Mouse (Mus musculus) retina, embryonic 14.5 days (tissue): ENCODE data around the gene Rbm39.
"Not testable (repeated sequence)": the region's sequence is repeated elsewhere in the genome, so short reads cannot be mapped to it uniquely, and the experiment has no call there.

ENCODE experiments used
- DNase-seq: peaks from one replicate; pipeline ENCODE4 v3.0.0-alpha.2; 2015; ENCODE audit warnings: low spot score

Rbm39 gene

GRCm38 (mm10) chr2:156179796-156180093, 293 bp downstream of the Rbm39 start:
- no peak for DNase-seq

DNA sequence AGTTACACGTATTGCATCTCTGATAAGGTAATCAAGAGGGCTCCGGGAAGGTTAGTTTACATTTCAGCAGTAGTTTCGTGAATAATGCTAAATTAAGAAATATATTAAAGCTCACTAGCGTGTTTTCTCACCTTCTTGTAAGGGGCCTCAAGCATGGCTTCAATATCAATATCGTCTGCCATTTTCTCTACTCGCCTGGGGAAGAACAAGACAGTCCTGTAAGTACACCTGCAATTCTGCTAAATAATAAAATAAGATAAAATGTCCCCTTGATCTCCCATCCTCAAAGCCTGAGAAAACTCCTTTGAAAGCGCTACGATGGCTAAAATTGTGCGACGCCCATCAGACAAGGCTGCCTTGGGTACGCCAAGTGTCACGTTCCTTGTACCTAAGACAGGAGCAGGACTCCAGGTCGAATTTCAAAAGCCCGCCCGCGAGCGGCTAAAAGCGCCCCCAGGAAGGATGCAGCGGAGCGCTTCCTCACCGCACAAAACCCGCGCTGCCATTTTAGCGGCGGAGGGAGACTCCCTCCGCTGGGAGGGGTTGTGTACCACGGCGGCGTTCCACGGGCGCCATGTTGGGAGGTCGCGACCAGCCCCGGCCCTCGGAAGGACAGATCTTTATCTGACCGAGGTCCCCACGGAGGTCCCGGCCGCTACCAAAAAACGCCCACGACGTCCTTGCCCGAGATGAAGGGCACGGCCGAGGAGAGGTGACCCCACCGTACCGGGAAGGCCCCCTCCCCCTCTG, 817 bp downstream of the Rbm39 start:
- DNase-seq: peak; percentile 84

- no peak for DNase-seq
These were observed 2.4 kb downstream of the Rbm39 start for GRCm38 (mm10) chr2:156177651-156178050.

GRCm38 (mm10) chr2:156177079-156177478, 3.0 kb downstream of the Rbm39 start:
- DNase-seq: no peak

DNA sequence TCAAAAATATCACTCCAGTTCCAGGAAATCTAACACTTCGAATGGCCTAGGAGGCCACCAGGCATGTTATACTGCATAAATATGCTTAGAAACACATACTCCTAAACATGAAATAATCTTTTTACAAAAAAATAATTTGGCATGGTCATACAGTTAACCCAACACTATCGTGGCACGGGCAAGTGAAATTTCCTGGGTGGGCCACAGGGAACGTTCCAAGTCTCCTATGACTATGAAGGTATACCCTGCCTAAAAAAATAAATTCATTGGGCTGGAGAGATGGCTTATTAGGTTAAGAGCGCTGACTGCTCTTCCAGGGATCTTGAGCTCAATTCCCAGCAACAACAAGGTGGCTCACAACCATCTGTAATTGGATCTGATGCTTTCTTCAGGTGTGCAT, 13.5 kb downstream of the Rbm39 start:
- DNase-seq: no peak

DNA sequence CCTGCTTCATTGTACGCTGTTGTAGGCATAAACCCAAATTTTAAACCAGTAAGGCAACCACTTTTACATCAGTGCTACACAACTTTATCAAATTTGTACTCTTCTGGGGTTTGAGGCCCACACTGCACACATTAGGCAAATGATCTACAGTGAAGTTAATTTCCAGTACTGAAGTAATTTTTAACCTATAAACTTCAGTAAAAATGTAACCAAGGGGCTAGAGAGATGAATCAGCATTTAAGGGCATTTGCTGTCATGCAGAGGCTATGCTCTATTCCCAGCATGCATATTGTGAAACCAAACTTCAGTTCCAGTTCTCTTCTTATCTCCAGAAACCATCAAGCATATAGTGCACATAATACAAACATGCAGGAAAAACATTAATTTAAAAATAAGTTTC, 14.6 kb downstream of the Rbm39 start:
- DNase-seq: no peak

GRCm38 (mm10) chr2:156151538-156151937, 28.5 kb downstream of the Rbm39 start:
- no peak for DNase-seq

DNA sequence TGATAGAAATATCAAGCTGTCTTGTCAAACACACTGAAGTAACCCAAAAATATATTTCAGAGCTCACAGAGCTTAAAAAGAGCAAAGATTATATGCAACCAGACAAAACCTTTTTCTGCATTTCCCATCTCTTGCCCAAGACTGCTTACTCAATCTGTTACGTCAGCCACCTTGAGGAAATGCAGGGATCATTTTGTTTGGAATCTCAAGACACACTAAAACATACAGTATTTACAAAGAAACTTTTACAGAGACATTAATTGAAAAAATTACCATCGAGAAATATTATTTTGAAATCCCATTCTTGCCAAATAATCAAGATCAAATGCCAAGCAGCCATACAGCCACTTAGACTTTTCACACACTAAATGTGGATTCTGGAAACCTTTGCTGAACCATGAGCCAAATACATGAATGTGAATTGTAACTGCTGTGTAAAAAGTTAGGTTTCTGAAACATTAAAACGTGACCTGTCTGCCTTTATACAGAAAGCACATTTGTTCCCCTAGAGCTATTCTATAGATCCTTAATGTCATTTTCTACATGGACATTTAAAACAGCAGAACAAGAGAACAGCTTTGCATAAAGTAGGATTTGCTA, 32.6 kb downstream of the Rbm39 start:
- DNase-seq: no peak

GRCm38 (mm10) chr2:156146272-156146989, 33.6 kb downstream of the Rbm39 start:
- no peak for DNase-seq

DNA sequence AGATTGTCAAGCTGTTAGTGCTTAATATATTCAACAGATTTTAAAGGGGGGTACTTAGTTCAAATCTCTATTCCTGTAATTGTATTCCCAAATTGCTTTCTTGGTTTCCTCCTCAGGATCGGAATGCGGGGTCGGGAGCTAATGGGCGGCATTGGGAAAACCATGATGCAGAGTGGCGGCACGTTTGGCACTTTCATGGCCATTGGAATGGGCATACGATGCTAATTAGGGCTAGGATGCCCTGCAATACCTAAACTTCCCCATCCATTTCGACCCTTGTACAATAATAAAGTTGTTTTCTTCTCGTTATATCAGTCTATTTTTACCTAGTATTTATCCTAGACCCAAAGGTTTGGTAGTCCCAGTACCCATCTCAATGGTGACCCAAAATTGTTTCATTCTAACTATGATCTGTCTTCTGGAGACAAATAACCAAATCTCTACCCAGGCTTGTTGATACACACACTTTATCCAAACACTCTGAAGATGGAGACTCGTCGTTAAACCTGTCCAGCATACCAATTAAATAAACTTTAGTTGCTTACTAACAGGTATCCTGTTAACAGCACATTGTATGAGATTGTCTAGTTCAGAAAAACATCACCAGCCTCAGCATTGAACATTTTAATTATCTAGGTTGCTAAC, 34.4 kb downstream of the Rbm39 start:
- DNase-seq: no peak

- peak; percentile 97 for DNase-seq
These were observed 35.9 kb downstream of the Rbm39 start, which contains the start of the genes Romo1 and Nfs1 for GRCm38 (mm10) chr2:156143953-156144724. Romo1 (plus strand) TSS chr2:156144039. Nfs1 (minus strand) TSS chr2:156144186.

DNA sequence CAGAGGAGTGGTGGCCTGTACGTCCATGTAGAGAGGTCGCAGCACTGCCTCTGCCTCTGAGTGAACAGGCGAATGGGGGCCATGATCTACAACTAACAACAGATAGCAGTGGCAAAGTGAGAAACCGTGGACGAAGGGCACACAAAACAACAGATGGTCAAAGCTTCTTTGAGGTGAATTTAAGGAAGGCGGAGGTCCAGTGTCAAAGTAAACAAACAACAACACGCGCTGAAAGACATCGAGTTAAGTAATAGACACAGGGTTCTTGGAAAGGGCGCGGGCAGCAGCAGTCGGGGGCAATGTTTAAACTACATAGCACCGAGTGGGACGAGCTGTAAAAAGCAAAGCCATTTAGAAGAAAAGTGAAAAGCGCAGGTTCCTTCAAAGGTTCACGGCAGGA, 36.7 kb downstream of the Rbm39 start:
- no peak for DNase-seq

GRCm38 (mm10) chr2:156142820-156143219, 37.2 kb downstream of the Rbm39 start:
- no peak for DNase-seq

- DNase-seq: no peak
These were observed 44.3 kb downstream of the Rbm39 start for GRCm38 (mm10) chr2:156135695-156136094.

DNA sequence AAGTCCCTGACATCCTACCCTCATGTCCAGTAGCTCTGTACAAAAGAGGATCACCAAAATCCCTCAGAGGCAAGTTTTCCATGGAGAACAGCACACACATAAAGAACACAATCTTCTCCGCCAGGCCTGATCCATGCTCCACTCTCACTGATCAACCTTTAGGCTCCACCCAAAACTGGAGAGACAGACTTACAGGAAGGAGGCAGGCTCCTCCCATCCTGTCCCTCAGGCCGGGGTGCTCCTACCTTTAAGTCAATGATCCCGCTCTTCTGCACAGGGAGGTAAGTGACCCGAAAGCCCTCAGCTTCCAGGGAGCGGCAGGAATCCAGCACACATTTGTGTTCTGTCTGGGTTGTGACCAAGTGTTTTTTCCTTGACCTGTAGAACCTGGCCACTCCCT, 45.9 kb downstream of the Rbm39 start:
- no peak for DNase-seq

DNA sequence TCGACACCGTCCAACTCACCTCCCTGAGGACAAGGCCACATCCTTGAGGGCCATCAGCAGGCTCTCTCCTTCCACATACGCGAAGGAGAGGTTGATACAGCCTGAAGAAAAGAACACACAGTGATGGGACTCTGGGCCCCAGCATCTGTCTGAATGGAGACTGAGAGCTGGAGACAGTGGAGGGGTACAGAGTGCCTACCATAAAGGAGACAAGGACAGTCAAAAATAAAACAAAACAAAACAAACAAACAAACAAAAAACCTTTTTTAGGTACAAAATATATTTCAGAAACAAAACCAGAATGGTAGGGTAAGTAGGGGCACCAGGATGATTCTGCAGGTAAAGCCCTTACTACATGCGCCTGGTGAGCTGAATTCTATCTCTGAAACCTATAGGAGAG, 53.0 kb downstream of the Rbm39 start, which contains the start of gene Gm28036:
TSS of gene Gm28036 (minus strand) at position 101 of the 400 bp plus-strand sequence.
- DNase-seq: no peak

DNA sequence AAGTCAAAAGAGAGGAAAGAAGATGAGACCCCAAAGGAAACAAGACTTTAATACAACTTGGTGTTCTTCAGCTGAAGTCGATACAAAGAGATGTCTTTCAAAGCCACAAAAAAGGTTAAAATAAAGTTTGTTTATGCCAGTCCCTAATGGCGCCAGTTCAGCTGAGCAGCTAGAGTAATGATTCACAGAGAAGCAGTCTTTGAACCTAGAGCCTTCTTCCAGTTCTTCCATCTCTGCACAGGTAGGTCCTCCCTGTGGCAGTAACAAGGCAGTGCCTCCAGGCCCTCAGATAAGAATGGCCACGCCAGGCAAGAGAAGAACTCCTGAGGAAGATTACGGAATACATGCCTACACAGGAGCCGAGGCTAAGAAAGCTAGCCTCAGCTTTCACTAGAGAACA, 56.3 kb downstream of the Rbm39 start:
- DNase-seq: no peak

GRCm38 (mm10) chr2:156119566-156119965, 60.5 kb downstream of the Rbm39 start:
- DNase-seq: no peak

GRCm38 (mm10) chr2:156112080-156112423, 68.0 kb downstream of the Rbm39 start:
- DNase-seq: not testable (repeated sequence)

GRCm38 (mm10) chr2:156111358-156112079, 68.5 kb downstream of the Rbm39 start, which contains the start of the genes Cpne1 and Rbm12:
Cpne1 (minus strand) TSS chr2:156111965.
Rbm12 (minus strand) TSS chr2:156111978.
- DNase-seq: peak; percentile 92
